Mouse (Mus musculus) spleen, adult 2 months (tissue): ENCODE results near the gene Serpina16.

ENCODE experiments used
- CTCF ChIP-seq: fragments of 200-500 bp; IDR thresholded peaks from 2 replicates; pipeline ENCODE4 v1.5.1; 2011; ENCODE audit warnings: mild to moderate bottlenecking, inconsistent platforms; ENCODE audit not compliant: insufficient read depth, insufficient read length, insufficient replicate concordance; ENCODE audit errors: extremely low read depth
- POLR2A ChIP-seq: fragments of 200-500 bp; IDR thresholded peaks from 2 replicates; pipeline ENCODE4 v1.6.1; 2011; ENCODE audit warnings: low read depth, low read length, inconsistent platforms

- no peak for TF ChIP-seq CTCF
- no peak for TF ChIP-seq POLR2A
These were observed 30.2 kb upstream of the Serpina16 start for GRCm38 (mm10) chr12:103706113-103706512.
